ENCODE assay signal across 25 mouse cellular contexts in genomic region chr10:50297547-50297946, GRCm38 (mm10).
"Had no signal": no experiment of that assay in that cellular context is flagged by ENCODE, and none has a peak within 500 bp of the region (broad histone marks: within the 10 kb centered on the region; RNA-seq: fewer than 3 reads in every experiment).

No protein-coding gene starts in this region.

- H3K9ac ChIP-seq: kidney, embryonic 15.5 days; limb, embryonic 13.5 days; liver, embryonic 12.5 days; liver, embryonic 15.5 days; lung, embryonic 15.5 days; midbrain, embryonic 12.5 days; midbrain, embryonic 15.5 days; neural tube, embryonic 12.5 days; neural tube, embryonic 15.5 days had no signal

- H3K9me3 ChIP-seq: kidney, embryonic 15.5 days; limb, embryonic 10.5 days; limb, embryonic 13.5 days; liver, embryonic 12.5 days; liver, embryonic 15.5 days; lung, embryonic 15.5 days; midbrain, embryonic 12.5 days; midbrain, embryonic 15.5 days; neural tube, embryonic 12.5 days; neural tube, embryonic 15.5 days had no signal

- H3K27ac ChIP-seq: kidney, embryonic 15.5 days; layer of hippocampus, adult 2 months; limb, embryonic 10.5 days; limb, embryonic 13.5 days; liver, embryonic 12.5 days; liver, embryonic 15.5 days; lung, embryonic 15.5 days; midbrain, embryonic 12.5 days; midbrain, embryonic 15.5 days; neural tube, embryonic 12.5 days; neural tube, embryonic 15.5 days; stomach, postnatal 0 days had no signal

- H3K27me3 ChIP-seq: kidney, embryonic 15.5 days; limb, embryonic 13.5 days; liver, embryonic 12.5 days; liver, embryonic 15.5 days; lung, embryonic 15.5 days; midbrain, embryonic 12.5 days; midbrain, embryonic 15.5 days; neural tube, embryonic 12.5 days; neural tube, embryonic 15.5 days had no signal

- H3K4me3 ChIP-seq: kidney, embryonic 15.5 days; layer of hippocampus, adult 2 months; limb, embryonic 10.5 days; limb, embryonic 13.5 days; liver, embryonic 12.5 days; liver, embryonic 15.5 days; lung, embryonic 15.5 days; midbrain, embryonic 12.5 days; midbrain, embryonic 15.5 days; neural tube, embryonic 12.5 days; neural tube, embryonic 15.5 days had no signal

- ATAC-seq: liver, embryonic 12.5 days; midbrain, embryonic 15.5 days had no signal

- DNase-seq: kidney, adult 8-10 months; kidney, postnatal 14 days; kidney, postnatal 4 days; layer of hippocampus, adult 9-11 months; liver; lung, adult 18-20 months; lung, postnatal 10 days; lung, postnatal 36 days; right cerebral cortex, adult 18-20 months; right cerebral cortex, postnatal 14 days; right cerebral cortex, postnatal 4 days; thymus, adult 2 months; thymus, postnatal 25 days had no signal

- H3K36me3 ChIP-seq: kidney, embryonic 15.5 days; limb, embryonic 10.5 days; limb, embryonic 13.5 days; liver, embryonic 12.5 days; liver, embryonic 15.5 days; lung, embryonic 15.5 days; midbrain, embryonic 12.5 days; midbrain, embryonic 15.5 days; neural tube, embryonic 12.5 days; neural tube, embryonic 15.5 days had no signal

- H3K4me1 ChIP-seq: kidney, embryonic 15.5 days; limb, embryonic 10.5 days; limb, embryonic 13.5 days; liver, embryonic 12.5 days; liver, embryonic 15.5 days; lung, embryonic 15.5 days; midbrain, embryonic 12.5 days; midbrain, embryonic 15.5 days; neural tube, embryonic 12.5 days; neural tube, embryonic 15.5 days had no signal
